Mouse (Mus musculus) CD4-positive, CD25-positive, alpha-beta regulatory T cell, adult 2 months (primary cell): Measurements from ENCODE around the gene Rps8.

Experiments
- DNase-seq: peaks from one replicate; pipeline ENCODE4 v3.0.0-alpha.2; 2012; ENCODE audit warnings: low read depth, low spot score

The Rps8 gene

GRCm38 (mm10) chr4:117125348-117125909, 30.6 kb downstream of the Rps8 start, which contains the start of gene Btbd19:
Gene Btbd19 (minus strand): TSS chr4:117125725.
- DNase-seq, result no peak

- peak; percentile 93 for DNase-seq
These were observed 31.3 kb downstream of the Rps8 start for GRCm38 (mm10) chr4:117124518-117125347.

GRCm38 (mm10) chr4:117124218-117124517, 31.9 kb downstream of the Rps8 start:
- DNase-seq, result no peak

- peak; percentile 58 for DNase-seq
These were observed 32.4 kb downstream of the Rps8 start for GRCm38 (mm10) chr4:117123546-117124217.

GRCm38 (mm10) chr4:117122209-117122608, 33.8 kb downstream of the Rps8 start:
- no peak for DNase-seq

GRCm38 (mm10) chr4:117120445-117121414, 35.3 kb downstream of the Rps8 start:
- DNase-seq, result peak; percentile 91

GRCm38 (mm10) chr4:117120052-117120444, 36.0 kb downstream of the Rps8 start:
- no peak for DNase-seq

GRCm38 (mm10) chr4:117119636-117120035, 36.4 kb downstream of the Rps8 start:
- DNase-seq, result no peak

GRCm38 (mm10) chr4:117117931-117118330, 38.1 kb downstream of the Rps8 start:
- no peak for DNase-seq

GRCm38 (mm10) chr4:117115592-117115991, 40.5 kb downstream of the Rps8 start:
- no peak for DNase-seq

- peak; percentile 37 for DNase-seq
These were observed 42.8 kb downstream of the Rps8 start for GRCm38 (mm10) chr4:117113237-117113636.

GRCm38 (mm10) chr4:117110985-117111384, 45.1 kb downstream of the Rps8 start:
- DNase-seq, result no peak

GRCm38 (mm10) chr4:117110249-117110648, 45.8 kb downstream of the Rps8 start:
- no peak for DNase-seq

GRCm38 (mm10) chr4:117109330-117109729, 46.7 kb downstream of the Rps8 start:
- no peak for DNase-seq

- no peak for DNase-seq
These were observed 47.6 kb downstream of the Rps8 start for GRCm38 (mm10) chr4:117108524-117108849.

GRCm38 (mm10) chr4:117107813-117108523, 48.1 kb downstream of the Rps8 start:
- no peak for DNase-seq

GRCm38 (mm10) chr4:117105127-117105526, 50.9 kb downstream of the Rps8 start:
- DNase-seq, result no peak

GRCm38 (mm10) chr4:117104672-117105071, 51.4 kb downstream of the Rps8 start:
- DNase-seq, result peak; percentile 31
